Mouse (Mus musculus) cerebellum, postnatal 10 days (tissue): ENCODE measurements at regions not wholly inside any gene's neighbourhood (a gene's known extent, or its start where the extent isn't known, plus 50 kb on each side); places are given as distances from the start of the nearest gene placed in this dataset.
A peak's percentile ranks its signal among the peaks of the same experiment; 100 is the strongest.

Experiments
- DNase-seq, 2 experiments: peaks; one replicate each; pipeline ENCODE4 v3.0.0; 2021; ENCODE audit warnings: mixed read lengths in 2 of 2

GRCm38 (mm10) chr2:108913967-108914366 is 366.6 kb upstream of the Kif18a start:
- no peak for DNase-seq

GRCm38 (mm10) chr2:108919500-108920045 is 361.0 kb upstream of the Kif18a start:
- no peak for DNase-seq

- peak in 1 of 2 experiments; percentile 18 for DNase-seq
These were observed 360.4 kb upstream of the Kif18a start for GRCm38 (mm10) chr2:108920111-108920510.

GRCm38 (mm10) chr2:108935981-108936762 is 344.4 kb upstream of the Kif18a start:
- DNase-seq = peak; percentile 18 to 22

GRCm38 (mm10) chr2:108980921-108981320 is 299.6 kb upstream of the Kif18a start:
- DNase-seq = no peak

GRCm38 (mm10) chr2:109016223-109016622 is 264.3 kb upstream of the Kif18a start:
- DNase-seq = no peak

- DNase-seq = no peak
These were observed 263.4 kb upstream of the Kif18a start for GRCm38 (mm10) chr2:109017018-109017707.

- DNase-seq = no peak
These were observed 242.3 kb upstream of the Kif18a start for GRCm38 (mm10) chr2:109038131-109038695.
